Mouse (Mus musculus) heart, embryonic 10.5 days (tissue): ENCODE data around the gene Cep72. TPM values are rescaled to one million over a fixed set of nuclear protein-coding genes. Genes with fewer than 3 reads are reported as not detected.
"Not testable (repeated sequence)": the region's sequence is repeated elsewhere in the genome, so short reads cannot be mapped to it uniquely, and the experiment has no call there.

Experiments used
- DNase-seq: peaks from one replicate; pipeline ENCODE4 v3.0.0-alpha.2; 2017; ENCODE audit warnings: low spot score
- H3K27ac ChIP-seq: fragments of 300-500 bp; sonication (generic); 2 replicates; pipeline ENCODE4 v1.5.1; 2016; ENCODE audit warnings: mild to moderate bottlenecking
- H3K27me3 ChIP-seq: fragments of 300-500 bp; sonication (generic); 2 replicates; pipeline ENCODE4 v1.6.1; 2016; ENCODE audit warnings: mild to moderate bottlenecking; ENCODE audit not compliant: poor library complexity, insufficient read depth, severe bottlenecking
- H3K36me3 ChIP-seq: fragments of 300-500 bp; sonication (generic); 2 replicates; pipeline ENCODE4 v1.6.1; 2016; ENCODE audit warnings: mild to moderate bottlenecking, moderate library complexity
- H3K4me1 ChIP-seq: fragments of 300-500 bp; sonication (generic); 2 replicates; pipeline ENCODE4 v1.6.1; 2016; ENCODE audit warnings: mild to moderate bottlenecking
- H3K4me3 ChIP-seq: fragments of 300-500 bp; sonication (generic); 2 replicates; pipeline ENCODE4 v1.5.1; 2016; ENCODE audit warnings: mild to moderate bottlenecking, moderate library complexity
- H3K9me3 ChIP-seq: fragments of 300-500 bp; sonication (generic); 2 replicates; pipeline ENCODE4 v1.6.1; 2016; ENCODE audit warnings: mild to moderate bottlenecking, moderate library complexity
- WGBS: fragments of 180-500 bp; shearing (Covaris S2); methylation state at CpG from one replicate; pipeline ENCODE4 v1.1.7; 2016; 5-methylcytosine and 5-hydroxymethylcytosine counted together
- polyA plus RNA-seq: library from polyadenylated mRNA; unstranded; fragments of >200 nt; fragmentation: Nextera tagmentation; extraction: Ambion mirVana; gene quantifications from 2 replicates; pipeline ENCODE4 v1.2.1, GENCODE M21; 2016

The Cep72 gene
- polyA plus RNA-seq, 1 experiment from 2014 or later = 16.4 TPM

DNA sequence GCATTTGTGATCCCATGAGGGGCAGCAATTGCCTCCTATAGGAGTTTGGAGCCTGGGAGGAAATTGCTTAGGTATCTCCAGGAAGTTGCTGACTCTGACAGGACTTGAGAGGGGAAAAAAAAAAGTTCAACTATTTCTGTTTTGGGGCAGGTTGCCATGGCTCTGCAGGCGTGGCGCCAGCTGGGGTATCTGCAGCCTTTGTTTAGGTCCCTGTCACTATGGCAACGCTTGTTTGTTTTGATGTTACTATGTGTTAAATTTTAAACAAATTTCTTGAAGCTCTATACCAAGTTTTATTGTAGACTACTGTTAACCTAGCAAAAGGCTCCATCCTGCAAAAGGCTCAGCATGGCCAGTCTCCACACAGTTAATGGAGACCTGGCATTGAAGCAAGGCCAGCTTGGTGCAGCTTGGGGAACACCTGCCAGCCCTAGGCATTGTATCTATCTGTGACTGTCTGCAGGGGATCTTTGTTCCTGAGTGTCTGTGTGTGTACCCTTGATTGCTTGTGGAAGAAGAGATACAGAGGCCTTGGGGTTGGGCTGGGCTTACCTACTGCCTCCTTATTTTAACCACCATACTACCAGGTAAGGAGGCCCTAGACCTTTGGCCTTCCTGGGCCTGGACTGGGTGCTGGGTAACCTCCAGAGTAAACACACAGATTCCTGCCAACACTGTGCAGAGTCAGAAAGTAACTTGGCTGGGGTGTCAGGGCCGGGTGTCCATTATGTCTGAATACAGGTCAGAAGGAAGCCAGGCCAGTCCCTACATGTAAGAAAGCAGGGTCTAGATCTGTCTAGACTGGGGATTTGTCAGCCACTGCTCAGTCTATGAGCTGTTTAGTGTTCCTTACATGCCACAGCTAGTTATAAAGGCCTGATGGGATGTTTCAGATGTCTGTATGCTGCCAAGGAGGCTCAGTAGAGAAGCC is 36.7 kb downstream of the Cep72 start:
- Histone ChIP-seq H3K4me1 (peaks cover 29% of the 10 kb centered on the region), H3K27me3 (no peaks in the 10 kb centered on the region), H3K9me3 (no peaks in the 10 kb centered on the region), H3K4me3 (no peak overlapping the region), H3K36me3 (no peaks in the 10 kb centered on the region), H3K27ac (peak overlapping the region; percentile 36; the same call in 1 of the 2 replicates)
- WGBS = 69% methylated on average over 4 of the region's 4 CpGs
- no peak for DNase-seq

GRCm38 (mm10) chr13:74019006-74019405 is 43.1 kb downstream of the Cep72 start:
- DNase-seq, H3K4me3 ChIP-seq: not testable (repeated sequence)
- 84% methylated on average over 8 of the region's 8 CpGs for WGBS

GRCm38 (mm10) chr13:74017426-74017825 is 44.7 kb downstream of the Cep72 start:
- Histone ChIP-seq H3K4me3 (no peak overlapping the region), H3K9me3 (no peaks in the 10 kb centered on the region), H3K27ac (no peak overlapping the region), H3K36me3 (no peaks in the 10 kb centered on the region), H3K27me3 (no peaks in the 10 kb centered on the region), H3K4me1 (peaks cover 5% of the 10 kb centered on the region; the same call in 1 of the 2 replicates)
- 67% methylated on average over 4 of the region's 4 CpGs for WGBS
- DNase-seq = no peak

More at GRCm38 (mm10) chr13:74019006-74019405, 43.1 kb downstream of the Cep72 start:
- H3K27ac ChIP-seq, H3K27me3 ChIP-seq, H3K36me3 ChIP-seq, H3K4me1 ChIP-seq, H3K9me3 ChIP-seq: not testable (repeated sequence)

- H3K36me3 ChIP-seq = no peaks in the 10 kb centered on the region
- no peak for DNase-seq
- H3K27me3 ChIP-seq = peaks cover 10% of the 10 kb centered on the region
- H3K4me3 ChIP-seq = no peak overlapping the region
- no peaks in the 10 kb centered on the region for H3K9me3 ChIP-seq
- H3K4me1 ChIP-seq = peaks cover 9% of the 10 kb centered on the region
- WGBS = 81% methylated on average over 4 of the region's 4 CpGs
- no peak overlapping the region for H3K27ac ChIP-seq
These were observed 46.2 kb downstream of the Cep72 start for GRCm38 (mm10) chr13:74015908-74016307.

DNA sequence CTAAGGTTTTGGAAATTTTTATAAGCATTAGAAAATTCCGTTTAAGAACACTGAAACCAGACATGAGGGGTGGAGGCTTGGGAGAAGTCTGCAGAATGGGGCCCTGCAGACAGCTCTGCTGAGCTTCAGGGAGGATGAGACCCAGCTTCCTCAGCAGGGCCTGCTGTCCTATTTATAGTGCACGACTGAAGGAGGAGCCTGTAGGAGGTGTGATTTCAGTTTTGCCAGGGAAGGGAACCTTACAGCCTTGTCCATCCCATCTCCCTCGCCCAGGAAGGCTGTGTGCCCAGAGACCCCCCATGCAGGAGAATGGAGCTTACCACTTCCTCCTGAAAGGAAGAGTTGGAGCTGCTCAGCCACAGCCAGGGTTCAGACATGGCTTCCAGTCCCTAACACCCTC is 51.4 kb downstream of the Cep72 start:
- 7% methylated on average over 3 of the region's 3 CpGs for WGBS
- H3K4me3 ChIP-seq = peak overlapping the region; percentile 62
- peaks cover 31% of the 10 kb centered on the region for H3K27me3 ChIP-seq
- H3K36me3 ChIP-seq = no peaks in the 10 kb centered on the region
- no peak for DNase-seq
- peak overlapping the region; percentile 87 for H3K27ac ChIP-seq
- no peaks in the 10 kb centered on the region for H3K9me3 ChIP-seq
- H3K4me1 ChIP-seq = peaks cover 24% of the 10 kb centered on the region

DNA sequence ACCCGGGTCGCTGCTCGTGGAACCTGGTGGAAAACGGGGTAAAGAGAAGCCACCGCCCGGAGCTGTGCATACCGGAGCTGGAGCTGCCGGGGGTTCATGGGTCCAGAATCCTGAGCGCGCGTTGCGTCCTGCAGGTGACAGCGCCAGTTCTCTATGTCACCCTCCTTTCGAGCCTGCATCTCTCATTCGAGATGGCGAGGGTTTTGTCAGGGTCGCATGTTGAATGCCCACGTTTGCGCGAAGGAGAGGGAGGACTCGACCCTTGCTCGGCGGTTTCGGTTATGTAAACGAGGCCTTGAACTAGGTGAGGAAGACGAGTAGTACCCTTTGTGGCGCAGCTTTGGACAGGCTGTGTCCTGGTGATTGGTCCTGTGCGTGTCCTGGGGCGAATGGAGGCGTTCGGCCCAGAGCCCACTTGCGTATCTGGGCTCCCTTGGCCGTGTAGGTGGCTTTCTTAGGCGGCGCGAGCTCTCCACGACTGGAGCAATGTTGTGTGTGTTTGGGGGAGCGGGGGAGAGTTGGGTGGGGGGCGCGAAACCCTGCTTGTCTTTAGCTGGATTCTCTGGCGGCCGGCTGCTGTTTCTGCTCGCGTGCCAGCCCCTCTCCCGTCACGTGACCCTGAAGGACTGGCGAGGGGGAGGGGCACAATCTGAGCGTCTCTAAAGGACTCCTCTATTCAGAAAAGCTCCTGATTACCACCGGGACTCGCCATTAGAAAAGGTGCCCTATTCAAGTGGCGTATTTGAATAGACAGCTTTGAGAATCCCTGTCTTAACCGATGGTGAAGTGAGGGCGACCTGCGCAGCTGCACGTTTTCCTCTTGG is 52.1 kb downstream of the Cep72 start:
- H3K4me3 ChIP-seq = peak overlapping the region; percentile 62
- peaks cover 24% of the 10 kb centered on the region for H3K4me1 ChIP-seq
- H3K9me3 ChIP-seq = no peaks in the 10 kb centered on the region
- 1% methylated on average over 55 of the region's 55 CpGs for WGBS
- H3K27me3 ChIP-seq = peaks cover 31% of the 10 kb centered on the region
- peak; percentile 81 for DNase-seq
- no peaks in the 10 kb centered on the region for H3K36me3 ChIP-seq
- peak overlapping the region; percentile 87 for H3K27ac ChIP-seq

DNA sequence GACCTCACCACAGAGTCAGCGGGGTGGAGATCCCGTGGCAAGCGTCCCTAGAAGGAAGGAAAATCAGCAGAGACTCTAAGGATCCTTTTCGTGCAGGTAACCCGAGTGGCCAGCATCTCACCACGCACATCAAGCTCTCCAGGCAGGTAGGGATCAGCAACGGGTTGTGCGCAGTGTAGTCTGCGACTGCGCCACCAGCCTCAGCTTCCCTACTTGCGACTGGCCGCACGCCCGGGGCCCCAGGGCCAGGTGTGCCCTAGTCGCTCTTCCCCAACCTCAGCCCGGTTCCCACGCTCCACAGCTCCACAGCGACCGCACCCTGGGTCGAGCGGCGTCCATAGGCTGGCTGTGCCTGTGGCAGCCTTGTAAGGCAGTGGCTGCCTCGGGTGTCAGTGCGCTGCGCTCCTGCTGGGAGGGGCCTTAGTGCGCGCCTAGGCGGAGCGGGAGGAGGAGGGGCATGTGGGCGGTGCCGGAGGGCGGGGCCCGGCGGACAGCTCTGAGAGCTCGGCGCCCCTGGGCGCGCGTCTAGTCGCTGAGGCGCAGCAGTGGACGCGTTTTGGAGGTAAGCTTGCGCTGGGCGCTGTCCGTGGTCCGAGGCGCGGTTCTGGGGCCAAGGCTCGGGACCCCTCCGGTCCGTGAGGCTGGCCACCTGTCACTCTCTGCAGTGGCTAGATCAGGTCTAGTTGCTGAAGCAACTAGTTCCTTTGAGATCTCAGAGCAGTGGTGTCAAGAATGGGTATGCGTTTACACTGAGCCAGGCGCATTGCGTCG is 53.0 kb downstream of the Cep72 start, which contains the start of gene Tppp:
Gene Tppp (plus strand): TSS at position 460 of the 771 bp plus-strand sequence.
- Histone ChIP-seq H3K4me1 (peaks cover 24% of the 10 kb centered on the region), H3K36me3 (no peaks in the 10 kb centered on the region), H3K4me3 (peak within 1 kb of the TSS; percentile 62), H3K27me3 (peaks cover 31% of the 10 kb centered on the region), H3K9me3 (no peaks in the 10 kb centered on the region), H3K27ac (peak within 1 kb of the TSS; percentile 87)
- 0% methylated on average over 56 of the region's 56 CpGs for WGBS
- peak; percentile 95 for DNase-seq

DNA sequence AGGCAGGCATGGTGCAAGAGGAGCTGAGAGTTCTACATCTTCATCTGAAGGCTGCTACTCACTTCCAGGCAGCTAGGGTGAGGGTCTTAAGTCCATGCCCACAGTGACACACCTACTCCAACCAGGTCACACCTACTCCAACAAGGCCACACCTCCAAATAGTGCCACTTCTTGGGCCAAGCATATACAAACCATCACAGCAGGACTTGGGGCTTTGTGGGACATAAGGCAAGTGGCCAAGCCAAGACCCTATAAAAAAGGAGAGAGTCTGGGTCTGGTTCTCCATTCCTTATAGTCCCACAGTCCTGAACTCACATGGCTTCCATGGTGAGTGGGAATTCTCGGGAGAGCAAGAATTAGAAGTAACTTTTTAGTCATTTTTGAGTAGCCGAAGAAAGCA is 53.9 kb downstream of the Cep72 start:
- H3K27ac ChIP-seq, H3K36me3 ChIP-seq, DNase-seq, H3K9me3 ChIP-seq: not testable (repeated sequence)
- Histone ChIP-seq H3K27me3 (peaks cover 31% of the 10 kb centered on the region), H3K4me1 (peaks cover 24% of the 10 kb centered on the region), H3K4me3 (peak overlapping the region; percentile 62; the same call in 1 of the 2 replicates)
- 80% methylated on average over 2 of the region's 2 CpGs for WGBS

- H3K27ac ChIP-seq, H3K4me3 ChIP-seq, H3K9me3 ChIP-seq, H3K36me3 ChIP-seq, DNase-seq: not testable (repeated sequence)
- WGBS = 85% methylated on average over 4 of the region's 4 CpGs
- peaks cover 24% of the 10 kb centered on the region for H3K4me1 ChIP-seq
- H3K27me3 ChIP-seq = peaks cover 31% of the 10 kb centered on the region
These were observed 55.2 kb downstream of the Cep72 start for GRCm38 (mm10) chr13:74006881-74007280.

GRCm38 (mm10) chr13:74001492-74001891 is 60.6 kb downstream of the Cep72 start:
- Histone ChIP-seq H3K27ac (no peak overlapping the region), H3K36me3 (no peaks in the 10 kb centered on the region), H3K27me3 (no peaks in the 10 kb centered on the region), H3K4me1 (no peaks in the 10 kb centered on the region), H3K9me3 (no peaks in the 10 kb centered on the region), H3K4me3 (no peak overlapping the region)
- 70% methylated on average over 4 of the region's 4 CpGs for WGBS
- no peak for DNase-seq

- DNase-seq = no peak
- no peaks in the 10 kb centered on the region for H3K4me1 ChIP-seq
- no peaks in the 10 kb centered on the region for H3K27me3 ChIP-seq
- H3K36me3 ChIP-seq = no peaks in the 10 kb centered on the region
- H3K9me3 ChIP-seq = no peaks in the 10 kb centered on the region
- no peak overlapping the region for H3K27ac ChIP-seq
- 81% methylated on average over 6 of the region's 6 CpGs for WGBS
- H3K4me3 ChIP-seq = no peak overlapping the region
These were observed 61.1 kb downstream of the Cep72 start for GRCm38 (mm10) chr13:74000961-74001360.

GRCm38 (mm10) chr13:74000519-74000918 is 61.6 kb downstream of the Cep72 start:
- Histone ChIP-seq H3K4me3 (no peak overlapping the region), H3K9me3 (no peaks in the 10 kb centered on the region), H3K4me1 (no peaks in the 10 kb centered on the region), H3K36me3 (no peaks in the 10 kb centered on the region), H3K27me3 (no peaks in the 10 kb centered on the region), H3K27ac (no peak overlapping the region)
- DNase-seq = no peak
